Mouse (Mus musculus): ENCODE measurements around the gene A830018L16Rik. TPM values are rescaled to one million over a fixed set of nuclear protein-coding genes. Genes with fewer than 3 reads are reported as not detected.

The A830018L16Rik gene
- polyA plus RNA-seq, 1 experiment = not detected

GRCm38 (mm10) chr1:11658061-11658625 lies 244.2 kb downstream of the A830018L16Rik start:
- no peak overlapping the region for H3ac ChIP-seq (ENCODE audit: control insufficient read depth, insufficient read length)
- TF ChIP-seq MAX (IDR thresholded peaks at IDR 0.05; ENCODE audit: low read depth) (no peak), TCF3 (IDR thresholded peaks at IDR 0.05; ENCODE audit: insufficient read length, low read depth) (no peak), CEBPB (IDR thresholded peaks at IDR 0.05; ENCODE audit: insufficient read depth, poor library complexity, severe bottlenecking) (no peak), USF1 (IDR thresholded peaks at IDR 0.05; ENCODE audit: low read depth) (no peak), E2F4 (IDR thresholded peaks at IDR 0.05; ENCODE audit: insufficient read depth) (no peak), POLR2AphosphoS2 (IDR thresholded peaks at IDR 0.05; ENCODE audit: insufficient read length, low read depth) (no peak), MYOG (IDR thresholded peaks at IDR 0.05; ENCODE audit: control insufficient read depth in 1 of 3, insufficient read depth in 1 of 3, insufficient read length in 2 of 3, low read depth in 2 of 3) (no peak)
- no peaks in the 10 kb centered on the region for H3K36me3 ChIP-seq (ENCODE audit: control insufficient read depth, insufficient read depth)
- H3K4me2 ChIP-seq (ENCODE audit: low read depth) = no peak overlapping the region
- H3K27me3 ChIP-seq (ENCODE audit: control insufficient read depth, insufficient read depth, insufficient read length) = no peaks in the 10 kb centered on the region
- H3K79me2 ChIP-seq (ENCODE audit: control insufficient read depth, insufficient read depth) = no peaks in the 10 kb centered on the region
- H3K4me3 ChIP-seq = no peak overlapping the region

- no peaks in the 10 kb centered on the region for H3K79me2 ChIP-seq (ENCODE audit: control insufficient read depth, insufficient read depth)
- H3K4me2 ChIP-seq (ENCODE audit: low read depth) = no peak overlapping the region
- no peak overlapping the region for H3ac ChIP-seq (ENCODE audit: control insufficient read depth, insufficient read length)
- H3K36me3 ChIP-seq (ENCODE audit: control insufficient read depth, insufficient read depth) = no peaks in the 10 kb centered on the region
- TF ChIP-seq REST (IDR thresholded peaks at IDR 0.05; ENCODE audit: insufficient read depth, insufficient read length) = no peak
- TF ChIP-seq MYOD1 (IDR thresholded peaks at IDR 0.05; ENCODE audit: control insufficient read depth in 1 of 3, insufficient read length in 2 of 3, low read depth in 2 of 3) = no peak
- no peak for TF ChIP-seq MAX (IDR thresholded peaks at IDR 0.05; ENCODE audit: low read depth)
- TF ChIP-seq SRF (IDR thresholded peaks at IDR 0.05; ENCODE audit: control insufficient read depth, insufficient read length, low read depth) = no peak
- no peak for TF ChIP-seq USF1 (IDR thresholded peaks at IDR 0.05; ENCODE audit: low read depth)
- TF ChIP-seq POLR2A (IDR thresholded peaks at IDR 0.05; ENCODE audit: insufficient read length, low read depth) = no peak
- no peak for TF ChIP-seq CEBPB (IDR thresholded peaks at IDR 0.05; ENCODE audit: insufficient read depth, poor library complexity, severe bottlenecking)
- TF ChIP-seq E2F4 (IDR thresholded peaks at IDR 0.05; ENCODE audit: insufficient read depth) = no peak
- no peak for TF ChIP-seq MYOG (IDR thresholded peaks at IDR 0.05; ENCODE audit: control insufficient read depth in 1 of 3, insufficient read depth in 1 of 3, insufficient read length in 2 of 3, low read depth in 2 of 3)
- TF ChIP-seq POLR2AphosphoS2 (IDR thresholded peaks at IDR 0.05; ENCODE audit: insufficient read length, low read depth) = no peak
- TF ChIP-seq TCF12 (IDR thresholded peaks at IDR 0.05; ENCODE audit: insufficient read depth, poor library complexity, severe bottlenecking) = no peak
- TF ChIP-seq TCF3 (IDR thresholded peaks at IDR 0.05; ENCODE audit: insufficient read length, low read depth) = no peak
- no peaks in the 10 kb centered on the region for H3K27me3 ChIP-seq (ENCODE audit: control insufficient read depth, insufficient read depth, insufficient read length)
- H3K4me3 ChIP-seq = no peak overlapping the region
These were observed 330.9 kb downstream of the A830018L16Rik start for GRCm38 (mm10) chr1:11744749-11745314.

GRCm38 (mm10) chr1:11748424-11748823 lies 334.5 kb downstream of the A830018L16Rik start:
- no peak overlapping the region for H3K4me3 ChIP-seq
- no peak overlapping the region for H3ac ChIP-seq (ENCODE audit: control insufficient read depth, insufficient read length)
- H3K79me2 ChIP-seq (ENCODE audit: control insufficient read depth, insufficient read depth) = no peaks in the 10 kb centered on the region
- no peaks in the 10 kb centered on the region for H3K36me3 ChIP-seq (ENCODE audit: control insufficient read depth, insufficient read depth)
- H3K27me3 ChIP-seq (ENCODE audit: control insufficient read depth, insufficient read depth, insufficient read length) = no peaks in the 10 kb centered on the region
- H3K4me2 ChIP-seq (ENCODE audit: low read depth) = no peak overlapping the region
- TF ChIP-seq POLR2AphosphoS2 (IDR thresholded peaks at IDR 0.05; ENCODE audit: insufficient read length, low read depth) (no peak), CEBPB (IDR thresholded peaks at IDR 0.05; ENCODE audit: insufficient read depth, poor library complexity, severe bottlenecking) (no peak), MAX (IDR thresholded peaks at IDR 0.05; ENCODE audit: low read depth) (no peak), E2F4 (IDR thresholded peaks at IDR 0.05; ENCODE audit: insufficient read depth) (no peak), POLR2A (IDR thresholded peaks at IDR 0.05; ENCODE audit: insufficient read length, low read depth) (no peak), TCF12 (IDR thresholded peaks at IDR 0.05; ENCODE audit: insufficient read depth, poor library complexity, severe bottlenecking) (no peak), USF1 (IDR thresholded peaks at IDR 0.05; ENCODE audit: low read depth) (no peak), TCF3 (IDR thresholded peaks at IDR 0.05; ENCODE audit: insufficient read length, low read depth) (no peak), SRF (IDR thresholded peaks at IDR 0.05; ENCODE audit: control insufficient read depth, insufficient read length, low read depth) (no peak), MYOD1 (IDR thresholded peaks at IDR 0.05; ENCODE audit: control insufficient read depth in 1 of 3, insufficient read length in 2 of 3, low read depth in 2 of 3) (no peak), REST (IDR thresholded peaks at IDR 0.05; ENCODE audit: insufficient read depth, insufficient read length) (no peak), MYOG (IDR thresholded peaks at IDR 0.05; ENCODE audit: control insufficient read depth in 1 of 3, insufficient read depth in 1 of 3, insufficient read length in 2 of 3, low read depth in 2 of 3) (no peak)

- TF ChIP-seq TCF3 (IDR thresholded peaks at IDR 0.05; ENCODE audit: insufficient read length, low read depth) (no peak), CEBPB (IDR thresholded peaks at IDR 0.05; ENCODE audit: insufficient read depth, poor library complexity, severe bottlenecking) (no peak), MYOG (IDR thresholded peaks at IDR 0.05; ENCODE audit: control insufficient read depth in 1 of 3, insufficient read depth in 1 of 3, insufficient read length in 2 of 3, low read depth in 2 of 3) (no peak), REST (IDR thresholded peaks at IDR 0.05; ENCODE audit: insufficient read depth, insufficient read length) (no peak), MYOD1 (IDR thresholded peaks at IDR 0.05; ENCODE audit: control insufficient read depth in 1 of 3, insufficient read length in 2 of 3, low read depth in 2 of 3) (no peak), SRF (IDR thresholded peaks at IDR 0.05; ENCODE audit: control insufficient read depth, insufficient read length, low read depth) (no peak), USF1 (IDR thresholded peaks at IDR 0.05; ENCODE audit: low read depth) (no peak), TCF12 (IDR thresholded peaks at IDR 0.05; ENCODE audit: insufficient read depth, poor library complexity, severe bottlenecking) (no peak), E2F4 (IDR thresholded peaks at IDR 0.05; ENCODE audit: insufficient read depth) (no peak), POLR2AphosphoS2 (IDR thresholded peaks at IDR 0.05; ENCODE audit: insufficient read length, low read depth) (no peak)
- Histone ChIP-seq H3ac (ENCODE audit: control insufficient read depth, insufficient read length) (no peak overlapping the region), H3K4me2 (ENCODE audit: low read depth) (no peak overlapping the region), H3K27me3 (ENCODE audit: control insufficient read depth, insufficient read depth, insufficient read length) (no peaks in the 10 kb centered on the region), H3K36me3 (ENCODE audit: control insufficient read depth, insufficient read depth) (no peaks in the 10 kb centered on the region), H3K4me3 (no peak overlapping the region), H3K79me2 (ENCODE audit: control insufficient read depth, insufficient read depth) (no peaks in the 10 kb centered on the region)
These were observed 336.2 kb downstream of the A830018L16Rik start for GRCm38 (mm10) chr1:11750065-11750464.

All from myocyte (in vitro differentiated cells).